Mouse (Mus musculus) ES-E14 (cell line): ENCODE measurements at regions not wholly inside any gene's neighbourhood (a gene's known extent, or its start where the extent isn't known, plus 50 kb on each side); places are given as distances from the start of the nearest gene placed in this dataset.

Experiments
- DNase-seq: peaks from one replicate; pipeline ENCODE4 v3.0.0-alpha.2; 2013; ENCODE audit warnings: low read depth, low spot score
- H3K27ac ChIP-seq: 2 replicates; pipeline ENCODE4 v1.5.1; 2012; ENCODE audit warnings: low read depth, mild to moderate bottlenecking, low read length, moderate library complexity, mixed read lengths; ENCODE audit not compliant: poor library complexity, insufficient read depth, severe bottlenecking
- H3K36me3 ChIP-seq: 2 replicates; pipeline ENCODE4 v1.6.1; 2012; ENCODE audit warnings: mild to moderate bottlenecking, low read length, moderate library complexity, mixed read lengths; ENCODE audit not compliant: control insufficient read depth, poor library complexity, insufficient read depth, severe bottlenecking
- H3K4me1 ChIP-seq, 2 experiments: fragments of 150-350 bp in 1 of 2; sonication (generic) in 1 of 2; 2 replicates each; pipeline ENCODE4 v1.6.1; 2012; ENCODE audit warnings: low read length in 2 of 2, mild to moderate bottlenecking in 1 of 2, mixed read lengths in 1 of 2; ENCODE audit not compliant: control insufficient read depth in 2 of 2, insufficient read depth in 2 of 2, poor library complexity in 1 of 2
- H3K4me3 ChIP-seq, 2 experiments: fragments of 150-350 bp in 1 of 2; sonication (generic) in 1 of 2; 2 replicates each; pipeline ENCODE4 v1.5.1; 2012; ENCODE audit warnings: low read length in 2 of 2, low read depth in 1 of 2, mild to moderate bottlenecking in 1 of 2, mixed read lengths in 1 of 2; ENCODE audit not compliant: insufficient read depth in 1 of 2, poor library complexity in 1 of 2, severe bottlenecking in 1 of 2
- H3K9ac ChIP-seq: 2 replicates; pipeline ENCODE4 v1.6.1; 2012; ENCODE audit warnings: low read depth, mild to moderate bottlenecking, low read length, mixed read lengths; ENCODE audit not compliant: poor library complexity, insufficient read depth, severe bottlenecking
- H3K9me3 ChIP-seq: fragments of 150-350 bp; sonication (generic); 2 replicates; pipeline ENCODE4 v1.6.1; 2012; ENCODE audit warnings: low read depth, mild to moderate bottlenecking, low read length; ENCODE audit not compliant: control insufficient read depth, insufficient read depth
- CHD2 ChIP-seq: IDR thresholded peaks from 2 replicates; pipeline ENCODE4 v1.6.1; 2014; ENCODE audit warnings: mild to moderate bottlenecking, low read depth, low read length, inconsistent platforms
- HCFC1 ChIP-seq: IDR thresholded peaks from 2 replicates; pipeline ENCODE4 v1.6.1; 2012; ENCODE audit warnings: low read length, inconsistent platforms, borderline replicate concordance; ENCODE audit not compliant: insufficient read depth
- MAFK ChIP-seq: IDR thresholded peaks from 2 replicates; pipeline ENCODE4 v1.6.1; 2014; ENCODE audit warnings: mild to moderate bottlenecking, low read depth, low read length, inconsistent platforms; ENCODE audit not compliant: insufficient read depth
- ZC3H11A ChIP-seq: IDR thresholded peaks from 2 replicates; pipeline ENCODE4 v1.6.1; 2012; ENCODE audit warnings: low read depth, mild to moderate bottlenecking, inconsistent platforms, low read length, borderline replicate concordance
- ZNF384 ChIP-seq: IDR thresholded peaks from 2 replicates; pipeline ENCODE4 v1.6.1; 2012; ENCODE audit warnings: low read depth, low read length, inconsistent platforms
- in situ Hi-C, 2 experiments: fragments of 600-800 bp; cut with MboI; formaldehyde crosslinking; loops; one replicate each; pipeline ENCODE4 v1.15.1; 2025; ENCODE audit warnings: low sequenced_read_pairs in 2 of 2, inconsistent platforms in 1 of 2; ENCODE audit not compliant: unreplicated experiment in 2 of 2

GRCm38 (mm10) chr15:67417742-67418163, 917.0 kb upstream of the Lrrc6 start:
- no peaks in the 10 kb centered on the region for H3K36me3 ChIP-seq
- TF ChIP-seq HCFC1 (no peak), CHD2 (no peak), ZC3H11A (no peak), ZNF384 (no peak), MAFK (no peak)
- H3K9ac ChIP-seq: no peak overlapping the region
- H3K4me1 ChIP-seq: no peaks in the 10 kb centered on the region
- H3K27ac ChIP-seq: no peak overlapping the region
- H3K4me3 ChIP-seq: no peak overlapping the region
- H3K9me3 ChIP-seq: no peaks in the 10 kb centered on the region
- in situ Hi-C loops: no loop called here
- DNase-seq: no peak

GRCm38 (mm10) chr15:67415840-67416239, 915.1 kb upstream of the Lrrc6 start:
- H3K9ac ChIP-seq: no peak overlapping the region
- no peaks in the 10 kb centered on the region for H3K9me3 ChIP-seq
- no peaks in the 10 kb centered on the region for H3K36me3 ChIP-seq
- H3K4me3 ChIP-seq: no peak overlapping the region
- no peak for TF ChIP-seq HCFC1
- TF ChIP-seq MAFK: no peak
- TF ChIP-seq ZC3H11A: no peak
- no peak for TF ChIP-seq ZNF384
- TF ChIP-seq CHD2: no peak
- H3K4me1 ChIP-seq: no peaks in the 10 kb centered on the region
- DNase-seq: no peak
- no peak overlapping the region for H3K27ac ChIP-seq
- in situ Hi-C loops: no loop called here

GRCm38 (mm10) chr15:67414371-67414930, 913.7 kb upstream of the Lrrc6 start:
- Histone ChIP-seq H3K36me3 (no peaks in the 10 kb centered on the region), H3K4me3 (no peak overlapping the region), H3K27ac (no peak overlapping the region), H3K4me1 (no peaks in the 10 kb centered on the region), H3K9ac (no peak overlapping the region), H3K9me3 (no peaks in the 10 kb centered on the region)
- in situ Hi-C loops: no loop called here
- no peak for DNase-seq
- TF ChIP-seq MAFK (no peak), ZC3H11A (no peak), HCFC1 (no peak), CHD2 (no peak), ZNF384 (no peak)

- no peak for TF ChIP-seq HCFC1
- no peak for TF ChIP-seq ZNF384
- no peak for TF ChIP-seq MAFK
- TF ChIP-seq CHD2: no peak
- no peak for TF ChIP-seq ZC3H11A
- H3K27ac ChIP-seq: no peak overlapping the region
- in situ Hi-C loops: no loop called here
- no peak for DNase-seq
- no peaks in the 10 kb centered on the region for H3K4me1 ChIP-seq
- no peaks in the 10 kb centered on the region for H3K9me3 ChIP-seq
- H3K4me3 ChIP-seq: no peak overlapping the region
- H3K9ac ChIP-seq: no peak overlapping the region
- H3K36me3 ChIP-seq: no peaks in the 10 kb centered on the region
These were observed 912.9 kb upstream of the Lrrc6 start for GRCm38 (mm10) chr15:67413581-67413980.

- DNase-seq: no peak
- Histone ChIP-seq H3K4me3 (no peak overlapping the region), H3K36me3 (no peaks in the 10 kb centered on the region), H3K4me1 (no peaks in the 10 kb centered on the region), H3K9me3 (no peaks in the 10 kb centered on the region), H3K27ac (no peak overlapping the region), H3K9ac (no peak overlapping the region)
- in situ Hi-C loops: no loop called here
- TF ChIP-seq ZNF384 (no peak), ZC3H11A (no peak), HCFC1 (no peak), MAFK (no peak), CHD2 (no peak)
These were observed 911.7 kb upstream of the Lrrc6 start for GRCm38 (mm10) chr15:67412394-67412793.
